Mouse (Mus musculus): ENCODE results near the gene Sgtb.

The Sgtb gene

DNA sequence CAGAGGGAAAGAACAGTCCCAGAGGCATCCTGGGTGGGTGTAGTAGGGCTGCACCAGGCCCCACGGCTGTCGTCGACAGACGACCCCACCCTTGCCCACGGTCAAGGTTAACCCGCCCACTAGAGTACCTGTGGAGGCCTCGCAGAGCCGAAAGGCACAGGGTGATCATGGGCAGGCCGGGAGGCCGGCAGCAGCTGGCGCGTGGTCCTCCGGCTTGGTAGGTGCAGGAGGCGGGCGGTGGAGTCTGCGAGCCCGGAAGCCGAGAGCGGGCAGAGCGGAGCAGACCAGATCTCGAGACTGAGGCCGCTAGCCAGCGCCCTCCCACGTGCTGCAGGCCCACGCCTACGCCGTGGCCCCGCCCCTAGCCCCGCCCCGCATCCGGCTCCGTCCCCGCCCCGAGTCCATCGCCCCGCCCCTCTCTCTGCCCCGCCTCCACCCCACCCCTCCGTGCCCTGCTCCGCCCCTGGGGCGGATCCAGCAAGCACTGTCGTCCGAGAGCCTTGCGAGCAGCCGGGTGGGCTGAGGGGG is at the start of gene Sgtb, which contains the start of gene Nln:
Gene Sgtb (plus strand): TSS at position 454 of the 528 bp plus-strand sequence.
Gene Nln (minus strand): TSS at position 327 of the 528 bp plus-strand sequence.
- peak; percentile 72 to 84 for DNase-seq (ENCODE audit: low spot score in 2 of 2)

DNA sequence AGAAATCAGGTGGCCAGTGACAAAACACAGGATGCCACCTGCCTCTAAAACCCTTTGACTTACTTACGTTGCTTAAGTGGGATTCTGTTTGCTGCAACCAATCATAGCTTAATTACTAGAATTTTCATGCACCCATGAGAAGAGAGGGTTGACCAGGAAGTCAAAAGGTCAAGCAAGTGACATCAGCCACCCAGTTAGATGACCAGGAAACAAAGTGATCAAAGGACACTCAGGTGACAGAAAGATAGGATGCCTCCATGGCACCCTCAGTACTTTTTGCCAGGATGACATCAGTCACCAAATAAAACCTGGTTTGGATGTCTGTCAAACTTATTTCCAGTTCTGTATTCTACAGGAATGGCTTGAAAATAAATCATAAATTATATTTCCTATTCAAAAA is 49.3 kb upstream of the Sgtb start:
- DNase-seq (ENCODE audit: low spot score in 2 of 2), result no peak

DNA sequence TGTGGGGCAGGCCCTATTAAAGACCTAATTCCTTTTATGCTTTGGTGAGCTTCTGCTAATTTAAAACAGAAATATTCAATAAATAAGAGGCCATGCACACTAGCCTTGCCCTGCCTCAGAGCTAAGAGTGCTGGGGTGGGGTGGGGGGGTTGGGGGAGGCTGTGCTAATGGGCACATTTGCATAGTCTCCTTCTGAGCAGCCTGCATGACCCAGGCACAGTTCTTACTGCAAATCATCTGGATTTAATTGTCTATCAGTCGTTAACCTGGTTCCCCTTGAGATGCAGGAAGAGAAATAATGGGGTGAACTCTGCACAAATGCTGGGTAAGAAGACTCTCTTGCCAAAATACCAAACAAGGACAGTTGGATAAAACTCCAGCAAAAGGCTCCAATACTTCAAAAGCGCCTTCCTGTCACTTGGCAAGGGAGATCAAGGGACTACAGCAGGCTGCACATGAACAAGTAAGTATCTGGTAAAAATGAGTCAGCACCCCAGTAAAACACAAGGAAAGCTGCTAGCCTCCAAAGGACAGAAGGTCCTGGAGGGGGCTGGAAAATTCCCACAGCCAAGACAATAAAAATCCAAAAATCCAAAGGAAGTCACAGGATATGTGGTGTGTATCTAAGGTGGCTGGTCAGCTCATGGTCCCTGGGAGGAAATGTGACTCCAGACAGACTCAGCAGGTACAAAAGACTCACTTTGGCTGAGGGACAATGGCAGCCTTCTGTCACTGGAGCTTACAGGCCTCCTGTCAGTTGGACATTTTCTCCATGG is 47.4 kb upstream of the Sgtb start:
- DNase-seq (ENCODE audit: low spot score in 2 of 2), result no peak

DNA sequence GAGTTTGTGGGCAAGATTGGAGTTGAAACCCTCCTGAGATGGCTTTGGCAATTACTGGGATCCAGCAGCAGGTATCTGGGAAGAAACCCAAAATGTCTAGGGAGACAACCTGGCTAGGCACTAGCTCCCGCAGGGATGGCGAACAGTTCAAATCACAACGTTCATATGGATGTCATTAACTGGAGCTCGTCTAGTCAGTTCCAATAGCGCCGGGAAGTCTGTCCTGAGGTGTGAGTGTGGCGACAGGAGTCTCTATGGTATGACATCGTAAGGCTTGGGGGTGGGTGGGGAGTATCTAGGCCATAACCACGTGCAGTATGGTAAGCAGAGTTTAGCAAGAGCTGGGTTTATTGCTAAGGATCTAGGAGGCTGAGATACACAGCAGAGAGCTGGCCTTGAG is 46.5 kb upstream of the Sgtb start:
- DNase-seq (ENCODE audit: low spot score in 2 of 2), result no peak

DNA sequence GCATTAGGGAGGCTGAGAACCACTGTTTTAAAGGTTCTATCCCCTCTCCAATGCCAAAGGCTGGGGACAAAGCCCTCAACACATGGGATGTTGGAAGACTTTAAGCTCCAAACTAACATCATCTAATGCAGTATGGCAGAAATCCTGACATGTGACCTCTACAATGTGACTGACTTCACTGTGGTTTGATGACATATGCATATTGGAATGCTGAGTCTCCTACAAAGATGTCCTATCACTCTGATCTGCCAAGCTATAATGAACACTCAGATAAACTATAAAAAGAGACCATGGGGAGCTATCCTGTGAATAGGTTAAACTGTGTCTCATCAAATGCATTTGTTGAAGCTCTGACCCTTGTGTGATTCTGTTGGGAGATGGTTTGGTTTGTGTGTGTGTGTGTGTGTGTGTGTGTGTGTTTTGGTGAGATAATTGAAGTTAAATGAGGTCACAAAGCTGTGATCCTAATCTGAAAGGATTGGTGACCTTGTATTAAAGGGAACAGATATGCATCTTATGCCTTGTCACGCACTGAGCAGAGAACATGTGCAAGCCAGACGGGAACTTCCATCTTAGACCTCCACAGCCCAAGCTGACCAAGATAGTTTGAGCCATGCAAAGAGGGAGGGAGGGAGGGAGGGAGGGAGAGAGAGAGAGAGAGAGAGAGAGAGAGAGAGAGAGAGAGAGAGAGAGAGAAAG is 43.7 kb upstream of the Sgtb start:
- no peak for DNase-seq (ENCODE audit: low spot score in 2 of 2)

DNA sequence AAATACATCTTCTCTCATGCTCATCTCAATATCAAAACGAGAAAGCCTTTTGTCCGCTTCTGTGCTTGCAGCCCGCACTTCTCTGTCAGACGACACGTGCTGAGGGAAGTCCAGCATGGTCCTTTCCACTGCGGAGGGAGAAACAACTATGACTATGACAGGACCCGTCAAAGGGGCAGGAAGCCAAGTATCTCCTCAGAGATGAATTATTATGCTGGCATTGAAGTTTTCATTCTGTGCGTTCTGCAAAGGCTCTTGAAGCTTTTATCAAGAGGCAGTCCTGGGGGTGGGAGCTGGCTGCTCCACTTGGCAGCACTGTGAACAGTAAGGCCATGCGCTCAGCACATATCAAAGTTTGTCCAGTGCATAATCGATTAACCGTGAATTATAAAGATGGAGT is 40.3 kb upstream of the Sgtb start:
- DNase-seq (ENCODE audit: low spot score in 2 of 2), result no peak

DNA sequence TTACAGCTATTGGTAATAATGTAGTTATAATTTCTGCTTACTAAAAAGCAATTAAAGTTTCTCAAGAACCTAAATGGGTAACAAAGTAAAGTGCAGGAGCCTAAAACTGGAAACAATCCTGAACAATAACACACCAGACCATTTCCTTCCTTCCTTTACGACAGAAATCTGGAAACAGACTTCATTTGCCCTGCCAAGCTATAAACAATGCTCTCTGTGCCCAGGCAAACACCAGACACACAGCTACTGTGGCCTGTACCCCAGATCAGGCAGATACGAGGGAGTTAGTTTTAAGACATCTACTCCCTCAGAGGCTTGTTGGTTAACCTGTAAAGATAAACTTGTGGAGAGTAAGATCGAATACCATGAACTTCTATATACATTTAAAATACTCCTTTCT is 38.8 kb upstream of the Sgtb start:
- DNase-seq (ENCODE audit: low spot score in 2 of 2), result no peak

DNA sequence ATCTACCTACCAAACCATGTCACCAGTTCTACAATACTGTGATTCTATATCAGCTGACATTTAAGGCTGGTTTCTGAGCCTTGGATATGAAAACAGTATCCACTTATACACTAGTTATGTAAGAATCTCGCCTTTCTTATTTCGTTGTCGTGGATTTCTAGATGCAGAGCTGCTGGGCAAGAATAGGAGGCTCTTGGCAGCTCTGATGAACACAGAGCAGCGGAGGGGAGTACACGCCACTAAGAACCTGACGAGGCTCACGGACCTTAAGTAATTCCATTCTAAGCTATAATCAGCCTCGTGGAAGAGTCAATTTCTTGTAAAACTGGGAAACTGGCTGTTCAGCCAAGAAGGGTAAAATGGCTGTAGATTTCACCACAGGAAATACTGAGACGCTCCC is 37.2 kb upstream of the Sgtb start:
- DNase-seq (ENCODE audit: low spot score in 2 of 2), result no peak

DNA sequence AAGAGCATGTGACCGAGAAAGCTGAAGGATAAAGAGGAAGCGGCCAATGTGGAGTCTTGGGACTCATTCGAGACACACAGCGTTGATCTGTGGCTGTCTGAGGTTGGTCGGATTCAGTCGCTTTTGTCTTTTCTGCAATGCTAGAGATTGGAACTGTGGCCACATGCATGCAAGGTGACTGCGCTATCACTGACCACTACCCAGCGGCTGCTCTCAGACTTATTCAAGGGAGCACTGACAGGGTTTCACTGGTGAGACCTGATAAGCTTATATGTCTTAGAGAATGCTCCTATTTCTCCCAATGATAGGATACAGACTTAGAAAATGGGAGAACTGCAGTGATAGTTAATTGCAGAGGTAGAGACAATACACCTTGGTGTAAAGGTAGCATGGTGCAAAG is 35.3 kb upstream of the Sgtb start:
- DNase-seq (ENCODE audit: low spot score in 2 of 2), result no peak

DNA sequence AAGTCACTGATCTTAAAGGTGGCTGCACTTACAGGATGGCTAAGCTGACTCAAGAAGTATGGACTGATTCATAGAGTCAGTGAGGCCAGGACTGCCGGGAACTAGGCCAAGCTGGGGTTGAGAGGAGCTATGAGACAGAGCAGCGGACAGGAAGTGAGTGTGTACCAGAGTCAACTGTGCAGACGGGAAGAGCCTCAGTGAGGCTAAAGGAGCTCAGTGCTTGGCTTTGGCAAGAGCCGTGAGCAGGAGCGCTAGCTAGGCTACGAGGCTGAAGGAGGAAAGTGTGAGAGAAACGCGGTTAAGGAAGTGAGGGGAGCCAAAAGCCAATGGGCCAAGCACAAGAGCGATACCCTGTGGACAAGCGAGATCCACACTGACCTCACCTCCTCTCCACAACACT is 34.8 kb upstream of the Sgtb start:
- peak in 1 of 2 experiments; percentile 38 for DNase-seq (ENCODE audit: low spot score in 2 of 2)

DNA sequence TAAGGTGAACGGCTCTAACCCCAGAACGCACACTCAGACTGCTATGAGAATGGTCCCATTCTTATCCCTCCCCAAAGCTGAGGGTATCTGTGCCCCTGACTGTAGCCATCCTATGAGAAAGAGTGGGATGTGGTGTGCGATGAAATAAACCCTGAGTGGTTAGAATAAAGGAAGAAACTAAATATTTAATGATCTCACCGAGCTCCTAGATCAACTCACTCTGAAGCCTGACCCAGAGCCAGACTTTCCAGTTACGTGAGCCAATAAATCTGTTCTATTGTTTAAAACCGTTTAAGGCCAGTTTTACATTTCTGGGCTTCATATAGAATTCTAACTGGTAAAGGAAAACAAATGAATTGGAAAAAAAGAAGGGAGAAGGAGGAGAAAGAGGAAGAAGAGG is 32.5 kb upstream of the Sgtb start:
- DNase-seq (ENCODE audit: low spot score in 2 of 2), result no peak

DNA sequence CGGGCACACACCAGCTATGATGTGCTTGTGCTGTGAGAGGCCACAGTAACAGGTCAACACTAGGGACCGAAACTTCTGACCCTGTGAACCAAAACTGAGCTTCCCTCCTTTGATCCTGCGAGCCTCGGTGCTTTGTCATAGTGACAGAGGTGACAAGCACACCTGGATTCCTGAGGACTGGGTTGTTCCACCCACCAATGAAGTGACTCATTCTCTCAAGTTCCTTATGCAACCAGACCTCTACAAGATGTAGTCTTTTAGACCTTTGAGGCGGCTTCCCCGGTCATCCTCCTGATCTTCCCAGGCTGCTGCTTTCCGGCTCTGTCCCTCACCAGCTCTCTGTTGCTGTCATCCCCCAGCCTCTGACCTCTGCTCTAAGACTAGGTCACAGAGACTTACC is 27.0 kb upstream of the Sgtb start:
- DNase-seq (ENCODE audit: low spot score in 2 of 2), result no peak

DNA sequence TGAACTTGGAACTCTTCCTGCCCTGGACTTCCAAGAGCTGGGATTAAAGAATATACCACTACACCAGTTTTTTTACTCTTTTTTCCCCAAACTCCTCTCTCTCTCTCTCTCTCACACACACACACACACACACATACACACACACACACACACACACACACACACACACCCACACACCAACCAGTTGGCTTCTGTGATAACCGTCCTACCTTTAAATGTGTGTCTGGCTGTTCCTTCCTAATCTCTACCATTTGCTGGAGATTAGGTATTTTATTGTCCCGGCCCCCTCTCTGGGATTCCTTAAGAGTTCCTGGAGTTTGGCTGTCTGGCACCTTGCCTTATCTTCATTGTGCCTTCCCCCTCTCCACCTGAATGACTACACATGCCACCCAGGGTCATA is 24.9 kb upstream of the Sgtb start:
- DNase-seq (ENCODE audit: low spot score in 2 of 2), result no peak

DNA sequence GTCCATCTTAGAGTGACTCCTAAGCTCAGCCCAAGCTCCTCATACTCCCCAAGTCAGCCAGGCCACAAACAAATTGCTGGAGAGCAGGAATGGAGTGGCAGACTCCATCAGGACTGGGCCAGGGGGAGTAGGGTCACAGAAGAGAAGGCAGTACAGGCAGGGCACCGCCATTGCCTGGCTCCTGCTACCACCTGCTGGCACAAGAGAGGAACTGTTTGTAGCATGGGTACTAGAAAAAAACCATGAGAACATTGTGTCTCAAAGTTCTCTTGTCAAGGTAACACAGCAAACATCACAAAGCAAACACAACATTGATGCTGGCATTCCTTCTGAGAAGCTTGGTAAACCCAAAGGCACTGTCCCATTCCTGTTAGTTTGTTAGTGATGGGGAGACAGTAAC is 20.2 kb upstream of the Sgtb start:
- DNase-seq (ENCODE audit: low spot score in 2 of 2), result peak in 1 of 2 experiments; percentile 14

DNA sequence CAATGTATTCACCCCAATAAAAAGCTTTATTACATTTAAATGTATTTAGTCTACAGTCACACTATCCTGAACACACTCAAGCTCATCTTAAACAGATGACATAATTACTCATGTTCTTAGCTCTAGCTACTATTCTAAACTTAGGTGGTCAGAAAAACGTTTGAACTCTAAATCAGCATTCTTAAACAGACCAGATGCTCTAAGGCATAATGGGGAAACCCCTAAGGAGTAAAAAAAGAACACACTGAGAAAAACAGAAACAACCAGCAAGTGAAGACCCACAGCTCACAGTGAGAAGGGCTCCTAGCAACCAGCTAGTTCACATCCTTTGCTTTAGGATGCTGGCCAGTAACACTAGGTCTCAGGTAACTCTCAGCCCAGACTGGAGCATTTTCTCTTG is 17.8 kb upstream of the Sgtb start:
- no peak for DNase-seq (ENCODE audit: low spot score in 2 of 2)

DNA sequence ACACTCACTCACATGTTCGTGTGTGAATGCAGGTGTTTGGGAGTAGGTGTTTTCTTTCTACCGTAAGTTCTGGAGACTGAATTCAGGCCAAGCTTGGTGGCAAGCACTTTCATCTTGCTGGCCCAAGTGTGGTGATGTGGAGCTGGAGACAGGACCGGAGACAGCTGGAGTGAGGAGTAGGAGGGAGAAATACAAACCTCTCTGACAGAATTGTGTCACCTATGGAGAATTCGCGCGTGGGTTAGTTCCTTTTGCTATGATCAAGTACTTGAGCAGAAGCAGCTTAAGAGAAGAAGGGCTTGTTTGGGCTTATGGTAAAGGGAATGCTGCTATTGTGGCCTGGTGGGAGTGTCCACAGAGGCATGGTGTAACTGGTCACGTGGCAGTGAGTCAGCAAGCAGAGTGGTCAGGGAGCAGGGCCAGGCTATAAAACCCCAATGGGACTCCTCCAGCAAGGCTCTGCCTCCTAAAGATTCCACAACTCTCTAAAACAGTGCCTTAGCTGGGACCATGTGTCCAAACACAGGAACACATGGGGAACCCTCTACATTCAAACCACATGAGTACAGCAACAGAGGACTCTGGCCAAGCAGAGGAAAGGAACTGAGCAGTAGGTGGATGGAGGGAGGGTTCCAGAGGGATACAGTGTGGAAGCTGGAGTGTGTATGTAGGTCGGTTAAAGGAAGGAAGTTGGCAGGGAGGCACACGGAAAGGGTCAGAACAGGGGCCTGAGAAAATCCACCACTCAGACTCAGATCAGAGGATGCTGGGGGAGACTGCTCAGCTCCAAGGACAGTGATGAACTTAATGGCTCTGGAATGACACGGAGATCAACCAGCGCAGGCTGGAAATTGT is 14.8 kb upstream of the Sgtb start:
- peak in 1 of 2 experiments; percentile 40 for DNase-seq (ENCODE audit: low spot score in 2 of 2)

DNA sequence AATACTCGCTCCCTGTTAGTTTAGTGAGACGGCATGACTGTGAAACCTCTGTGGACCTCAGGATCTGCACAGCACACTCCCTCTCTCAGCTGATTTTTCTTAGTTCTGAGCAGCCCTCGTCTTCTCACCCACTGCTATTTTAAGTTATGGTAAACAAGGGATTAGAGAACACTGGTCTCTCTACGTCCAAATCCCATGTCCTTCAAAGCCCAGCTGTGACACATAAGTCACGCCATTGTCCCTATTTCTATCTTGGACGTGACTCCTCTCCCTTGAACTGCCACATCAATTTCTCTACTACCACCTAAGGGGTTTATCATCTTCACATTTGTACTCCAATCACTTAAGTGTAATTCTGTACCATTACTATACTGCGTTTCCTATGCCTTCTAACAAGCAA is 13.6 kb upstream of the Sgtb start:
- DNase-seq (ENCODE audit: low spot score in 2 of 2), result no peak

DNA sequence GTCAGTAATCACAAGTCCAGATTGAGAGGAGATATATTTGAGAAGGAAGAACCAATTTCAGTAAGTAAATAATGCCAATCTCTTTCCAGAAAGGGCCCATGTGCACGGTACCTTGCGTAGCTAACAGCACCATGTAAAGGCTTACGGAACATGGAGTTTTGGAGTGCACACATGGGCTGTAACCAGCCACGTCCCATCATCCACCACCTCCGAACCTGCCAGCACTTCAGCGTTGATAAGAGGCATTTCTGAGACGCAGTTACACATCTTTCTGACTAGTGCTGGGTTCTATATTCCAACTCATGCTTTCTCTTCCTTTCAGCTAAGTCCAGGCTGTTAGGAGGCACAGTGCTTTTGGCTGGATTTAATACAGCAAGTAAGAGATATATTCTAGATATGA is 12.4 kb upstream of the Sgtb start:
- no peak for DNase-seq (ENCODE audit: low spot score in 2 of 2)

DNA sequence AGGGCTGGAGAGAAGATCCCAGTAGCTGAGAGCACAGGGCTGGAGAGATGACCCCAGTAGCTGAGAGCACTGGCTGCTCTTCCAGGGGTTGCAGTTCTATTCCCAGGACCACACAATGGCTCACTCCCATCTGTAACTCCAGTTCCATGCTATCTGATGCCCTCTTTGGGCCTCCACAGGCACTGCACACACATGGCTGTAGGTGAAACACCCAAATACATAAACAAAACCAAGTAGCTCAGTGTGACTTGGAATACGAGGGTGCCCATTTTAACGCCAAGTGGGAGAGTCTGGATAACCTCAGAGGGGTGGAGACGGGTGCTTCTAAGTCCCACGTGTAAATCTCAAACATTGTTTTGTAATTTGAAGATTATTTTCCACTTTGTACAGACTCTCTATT is 9.1 kb upstream of the Sgtb start:
- no peak for DNase-seq (ENCODE audit: low spot score in 2 of 2)

DNA sequence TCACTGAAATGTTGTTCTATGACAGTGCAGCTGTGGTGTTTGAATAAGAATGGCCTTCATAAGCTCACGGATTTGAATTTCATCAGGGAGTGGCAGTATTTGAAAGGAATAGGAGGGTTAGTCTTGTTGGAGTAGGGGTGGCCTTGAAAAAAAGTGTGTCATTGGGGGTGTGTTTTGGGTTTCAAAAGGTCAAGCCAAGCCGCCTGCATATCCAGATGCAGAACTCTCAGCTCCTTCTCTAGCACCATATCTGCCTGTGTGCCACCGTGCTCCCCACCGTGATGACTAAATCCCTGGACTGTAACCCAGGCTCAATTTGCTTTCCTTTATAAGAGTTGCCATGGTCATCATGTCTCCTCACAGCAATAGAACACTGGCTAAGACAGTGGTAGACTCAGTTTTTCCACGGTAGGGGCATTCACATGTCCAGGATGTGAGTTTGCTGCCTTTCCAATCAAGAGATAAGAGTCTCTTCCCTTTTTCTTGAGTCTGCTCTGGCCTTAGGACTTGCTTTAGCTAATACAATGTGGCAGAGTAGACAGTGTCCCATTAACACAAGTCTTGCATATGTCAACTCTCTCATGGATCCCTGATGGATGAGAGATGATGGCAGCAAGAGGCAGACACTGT is 7.8 kb upstream of the Sgtb start:
- DNase-seq (ENCODE audit: low spot score in 2 of 2), result no peak

DNA sequence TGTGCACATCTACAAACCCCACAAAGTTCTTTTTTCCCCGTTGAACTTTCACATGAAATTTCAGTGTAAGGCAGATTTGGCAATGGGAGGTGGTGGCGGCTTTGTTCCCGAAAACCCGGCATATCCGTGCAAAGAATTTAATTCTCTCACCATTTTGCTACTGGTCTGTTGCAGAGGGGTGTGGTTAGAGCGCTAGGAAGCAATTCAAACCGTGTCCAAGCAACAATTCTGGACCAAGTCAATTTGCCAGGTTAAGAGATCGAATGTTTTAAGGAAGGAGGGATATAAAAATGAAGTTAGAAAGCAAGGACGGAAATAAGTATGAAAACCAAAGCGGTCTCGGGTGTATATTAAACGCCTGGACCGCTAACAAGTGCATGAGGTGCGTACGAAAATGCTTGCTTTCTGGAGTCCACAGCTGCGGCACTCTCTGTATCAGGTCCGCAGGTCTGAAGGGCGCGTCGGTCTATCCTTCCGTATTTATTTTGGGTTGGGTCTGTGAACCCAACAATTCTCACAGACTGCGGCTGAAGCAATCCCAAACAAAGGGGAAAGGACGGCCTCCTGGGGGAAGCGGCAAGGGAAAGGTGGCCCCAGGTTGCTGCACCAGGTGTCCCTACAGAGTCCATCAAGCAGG is 772 bp upstream of the Sgtb start:
- no peak for DNase-seq (ENCODE audit: low spot score in 2 of 2)
